Mouse (Mus musculus) spleen, postnatal 10 days (tissue): ENCODE data around the gene Dusp12.

Source experiments
- DNase-seq, 2 experiments: peaks; one replicate each; pipeline ENCODE4 v3.0.0; 2021 to 2022; ENCODE audit warnings: low spot score in 2 of 2

Gene Dusp12

DNA sequence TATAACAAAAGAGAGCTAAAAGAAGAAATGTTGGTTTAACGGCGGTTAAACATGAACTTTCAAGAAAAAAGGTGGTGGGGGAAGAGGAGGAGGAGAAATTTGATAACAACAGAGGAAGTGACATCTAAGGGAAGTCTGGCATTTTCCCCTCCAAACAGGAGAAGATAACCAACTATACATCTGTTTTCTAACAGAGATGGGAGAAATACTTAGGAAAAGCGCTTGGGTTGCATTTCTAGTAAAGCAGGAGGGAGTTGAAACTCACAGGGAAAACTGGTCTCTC is 23.0 kb downstream of the Dusp12 start:
- no peak for DNase-seq

DNA sequence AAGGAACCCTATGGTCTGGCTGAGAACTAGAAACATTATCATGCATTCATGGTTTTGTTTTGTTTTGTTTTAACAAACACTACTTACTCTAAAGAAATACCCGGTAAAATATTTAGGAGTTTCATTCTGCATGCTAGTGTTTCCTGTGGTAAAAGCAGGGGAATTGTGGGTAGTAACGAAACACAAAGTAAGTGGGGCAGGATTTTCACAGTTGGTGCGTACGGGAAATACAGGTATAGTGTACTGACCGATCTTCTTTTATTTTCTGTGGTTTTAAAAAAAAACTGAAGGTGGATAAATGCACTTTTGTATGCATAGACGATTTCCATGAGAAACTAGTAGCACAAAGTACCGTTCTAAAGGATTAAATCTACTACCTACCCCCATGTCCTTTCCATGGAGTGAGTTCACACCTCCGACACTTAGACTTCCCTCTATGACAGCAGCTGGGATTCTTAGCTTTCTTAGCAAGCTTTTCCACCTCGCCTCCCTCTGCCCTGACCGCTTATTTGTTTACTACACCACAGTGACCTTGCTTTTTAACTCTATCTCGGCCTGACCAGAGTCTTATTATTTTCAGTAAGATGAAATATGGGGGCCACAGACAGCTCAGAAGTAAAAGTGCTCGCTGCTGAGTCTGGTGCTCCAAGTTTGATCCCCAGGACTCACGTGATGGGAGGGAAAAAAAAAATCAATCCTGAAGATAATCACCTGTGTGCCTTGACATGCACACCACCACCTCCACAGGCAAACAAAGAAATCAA is 23.5 kb downstream of the Dusp12 start:
- DNase-seq: no peak

DNA sequence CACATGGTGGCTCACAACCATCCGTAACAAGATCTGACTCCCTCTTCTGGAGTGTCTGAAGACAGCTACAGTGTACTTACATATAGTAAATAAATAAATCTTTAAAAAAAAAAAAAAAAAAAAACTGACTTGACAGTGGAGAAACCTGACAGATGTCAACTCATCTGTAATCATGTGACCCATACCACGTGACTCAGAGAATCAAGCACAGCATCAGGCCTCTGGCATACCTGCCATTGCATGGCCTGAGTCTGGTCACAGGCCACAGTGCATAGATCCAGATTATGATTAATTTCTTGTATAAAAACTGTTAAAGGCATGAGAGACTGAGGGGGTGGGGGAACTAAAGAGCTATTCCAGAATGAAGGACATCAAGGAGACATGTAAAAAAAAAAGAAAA is 26.5 kb downstream of the Dusp12 start:
- no peak for DNase-seq

DNA sequence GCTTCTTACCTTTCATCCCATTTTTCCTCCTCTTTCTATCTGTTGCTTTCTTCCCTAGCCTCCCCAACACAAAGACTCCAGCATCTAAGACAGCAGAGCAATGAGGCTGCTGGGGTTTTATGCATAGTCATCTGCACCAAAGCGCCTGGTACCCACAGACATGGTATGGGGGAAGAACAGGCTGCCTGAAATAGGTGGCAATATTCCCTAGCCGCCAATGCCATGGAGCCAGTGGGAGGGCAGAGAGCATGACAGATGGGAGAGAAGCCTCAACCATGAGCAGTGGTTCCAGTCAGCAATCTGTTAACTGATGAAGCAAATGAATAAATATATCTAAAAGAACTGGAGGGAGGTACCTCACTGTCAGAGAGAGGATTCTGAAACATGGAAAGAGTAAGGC is 28.0 kb downstream of the Dusp12 start:
- DNase-seq: no peak

DNA sequence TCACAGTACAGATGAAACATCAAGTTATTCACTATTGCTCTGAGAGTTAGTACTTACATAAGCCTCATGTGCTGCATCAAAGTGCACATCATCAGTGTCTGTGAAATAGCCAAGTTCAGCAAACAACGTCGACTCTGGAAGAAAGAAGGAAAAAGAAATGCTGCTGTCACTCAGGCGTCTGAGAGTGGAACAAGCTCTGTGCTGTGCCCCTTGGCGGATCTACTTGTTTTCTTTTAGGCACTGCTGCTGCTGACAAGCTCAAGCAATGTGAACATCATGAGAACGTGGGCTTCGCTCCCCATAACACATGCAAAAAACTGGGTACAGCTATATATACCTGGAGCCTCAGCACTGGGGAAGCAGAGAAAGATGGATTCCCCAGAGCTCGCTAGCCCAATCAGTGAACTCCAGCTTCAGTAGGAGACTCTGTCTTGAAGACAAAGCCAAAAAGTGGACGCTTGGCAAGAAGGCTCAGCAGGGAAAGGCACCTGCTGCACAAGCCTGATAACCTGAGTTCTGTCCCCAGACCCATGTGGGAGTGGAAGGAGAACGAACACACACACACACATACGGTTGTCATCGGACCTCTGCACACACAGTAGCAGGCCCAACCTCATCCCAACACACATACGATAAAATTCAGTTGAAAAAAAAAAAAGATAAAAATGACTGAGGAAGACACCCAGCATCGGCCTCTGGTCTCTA is 30.1 kb downstream of the Dusp12 start:
- DNase-seq: no peak

DNA sequence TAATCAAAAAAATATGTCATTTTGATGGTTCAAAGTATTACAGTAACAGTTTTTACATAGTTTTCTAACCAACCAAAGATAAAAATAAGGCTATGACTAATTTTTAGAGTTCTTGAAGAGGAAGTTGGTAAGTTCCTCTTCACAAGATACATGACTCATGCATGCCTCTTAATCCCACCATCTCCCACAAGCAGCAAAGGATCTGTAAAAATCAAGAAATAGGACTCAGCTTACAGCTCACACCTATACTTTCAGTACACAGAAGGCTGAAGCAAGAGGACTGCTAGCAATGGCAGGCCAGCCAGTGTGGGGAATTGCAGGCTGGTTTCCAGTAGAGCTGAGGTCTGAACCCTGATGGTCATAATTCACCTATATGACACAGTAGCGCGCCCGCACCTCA is 31.7 kb downstream of the Dusp12 start:
- DNase-seq: no peak

DNA sequence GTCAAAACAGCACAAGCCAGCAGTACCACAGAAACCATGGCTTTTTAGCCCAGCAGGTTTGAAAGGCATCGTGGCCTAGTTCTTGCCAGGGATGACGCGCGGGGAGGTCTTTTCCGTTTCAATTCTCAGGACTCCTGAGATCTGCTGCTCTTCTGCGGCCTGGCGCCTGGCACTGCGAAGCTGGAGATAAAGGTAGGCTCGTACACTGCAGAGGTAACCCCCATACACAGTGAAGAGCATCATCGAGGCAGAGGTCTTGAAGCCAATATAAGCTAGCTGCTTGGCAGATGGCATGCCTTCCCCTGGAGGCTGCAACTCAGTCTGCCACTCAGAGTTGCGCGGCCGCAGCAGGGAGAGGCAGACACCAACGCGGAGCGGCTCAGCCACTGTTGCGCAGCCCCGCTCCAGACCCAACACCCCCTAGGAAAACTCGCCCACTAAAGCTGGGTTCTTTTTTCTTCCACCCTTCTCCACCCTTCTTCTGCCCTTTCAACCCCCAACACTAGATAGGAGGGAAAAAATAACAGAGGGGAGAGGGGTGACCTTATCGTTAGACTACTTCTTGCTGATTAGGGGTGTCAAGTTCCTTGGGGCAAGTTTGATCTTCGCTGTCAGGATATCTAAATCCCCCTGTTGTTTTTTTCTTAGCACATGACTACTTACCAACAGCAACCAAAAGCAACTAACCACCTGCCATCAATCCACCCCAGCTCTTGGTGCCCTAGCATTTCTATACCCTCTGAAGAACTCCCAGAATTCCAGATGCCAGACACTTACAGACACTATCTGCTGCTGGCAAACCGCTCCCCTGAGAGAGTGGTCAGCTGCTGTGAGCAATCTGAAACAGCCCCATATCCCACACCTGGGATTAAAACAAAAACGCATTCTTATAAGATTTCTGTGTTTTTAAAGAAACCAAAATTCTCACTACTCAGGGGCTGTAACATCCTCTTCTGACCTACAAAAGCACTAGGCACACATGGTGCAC is 34.4 kb downstream of the Dusp12 start:
- no peak for DNase-seq

DNA sequence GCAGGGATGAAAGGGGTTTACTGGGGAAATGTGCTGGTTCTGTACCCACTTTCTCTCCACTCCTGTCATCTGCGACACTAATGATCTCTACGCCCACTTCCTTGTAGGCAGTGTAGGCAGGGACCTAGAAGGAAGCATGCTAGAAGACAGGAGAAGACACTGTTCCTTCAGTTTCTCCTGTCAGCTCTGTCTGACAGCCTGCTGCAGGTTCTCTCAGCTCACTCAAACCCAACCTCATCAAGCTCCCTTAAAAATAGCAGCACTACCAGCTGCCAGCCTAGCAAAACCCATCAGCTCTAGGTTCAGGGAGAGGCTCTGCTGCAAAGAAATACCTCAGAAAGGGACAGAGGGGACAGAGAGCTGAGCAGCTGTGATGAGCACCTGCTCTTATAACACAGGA is 35.3 kb downstream of the Dusp12 start:
- DNase-seq: no peak

DNA sequence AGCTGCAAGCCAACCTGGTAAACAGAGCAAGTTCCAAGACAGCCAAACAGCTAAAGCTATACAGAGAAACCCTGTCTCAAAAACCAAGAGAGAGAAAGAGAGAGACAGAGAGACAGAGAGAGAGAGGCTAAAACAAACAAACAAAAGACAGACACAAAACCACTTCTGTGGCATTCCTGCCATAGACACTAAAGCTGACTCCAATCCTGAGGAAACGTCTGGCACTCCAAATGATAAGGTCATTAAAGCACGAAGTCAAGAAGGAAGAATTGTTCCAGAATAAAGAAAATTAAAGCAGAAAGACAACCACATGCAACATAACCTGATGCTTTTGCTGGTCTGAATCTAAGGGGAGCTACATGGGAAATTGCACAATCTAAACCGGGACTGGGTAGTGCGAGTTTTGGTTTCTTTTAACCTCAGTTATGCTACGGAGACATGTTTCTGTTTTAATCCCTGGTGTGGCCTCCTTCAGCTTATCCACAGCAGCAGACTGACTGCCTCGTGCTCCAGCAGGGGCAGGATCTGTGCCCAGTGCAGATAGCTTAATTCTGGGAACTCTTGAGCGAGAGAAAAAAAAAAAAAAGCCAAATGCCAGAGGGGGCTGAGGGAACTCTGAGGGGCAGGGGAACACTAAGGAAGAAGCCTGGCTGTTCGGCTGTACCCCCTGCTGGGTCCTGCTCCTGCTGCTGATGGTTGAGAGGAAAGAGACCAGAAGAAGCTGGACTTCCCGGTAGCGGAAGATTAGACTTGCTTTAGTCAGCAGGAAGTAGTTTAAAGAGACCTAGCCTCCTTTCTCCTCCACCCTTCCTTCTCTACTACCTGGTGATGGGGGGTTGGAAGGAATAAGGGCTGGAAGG is 39.7 kb downstream of the Dusp12 start:
- peak in 1 of 2 experiments; percentile 30 for DNase-seq

DNA sequence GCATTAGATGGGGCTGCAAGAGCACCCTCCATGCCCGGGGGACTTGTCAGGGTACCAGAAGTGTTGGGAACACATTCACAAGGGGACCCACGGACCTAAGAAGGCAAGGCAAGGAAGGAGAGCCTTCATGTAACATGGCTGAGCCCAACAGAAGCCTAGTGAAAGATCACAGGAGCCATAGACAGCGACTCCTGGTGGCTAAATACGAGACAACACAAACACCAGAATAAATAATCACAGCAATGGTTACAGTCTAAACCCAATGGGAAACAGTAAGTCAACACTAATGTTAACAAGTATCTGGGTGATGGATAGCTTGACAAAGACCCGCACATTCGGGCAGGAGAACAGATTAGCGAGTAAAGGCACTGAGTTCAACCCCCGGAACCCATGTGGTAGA is 41.0 kb downstream of the Dusp12 start:
- peak in 1 of 2 experiments; percentile 40 for DNase-seq

DNA sequence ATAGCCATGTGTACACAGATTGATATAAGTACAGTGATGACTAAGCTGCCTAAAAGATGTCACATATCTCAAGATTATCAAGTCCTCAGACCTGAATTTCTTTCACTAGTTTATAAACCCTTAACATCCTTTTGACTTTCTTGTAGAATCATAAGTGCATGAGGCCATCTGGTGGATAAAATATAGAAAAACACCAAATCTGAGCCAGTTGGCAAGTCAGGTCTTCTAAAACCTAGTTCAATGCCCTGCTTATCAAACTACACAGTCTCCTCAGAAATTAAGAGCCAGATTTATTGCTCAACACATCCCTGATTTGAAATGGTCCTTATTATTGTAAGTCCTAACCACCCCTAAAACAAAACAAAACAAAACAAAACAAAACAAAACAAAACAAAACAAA is 45.7 kb downstream of the Dusp12 start:
- DNase-seq: no peak

DNA sequence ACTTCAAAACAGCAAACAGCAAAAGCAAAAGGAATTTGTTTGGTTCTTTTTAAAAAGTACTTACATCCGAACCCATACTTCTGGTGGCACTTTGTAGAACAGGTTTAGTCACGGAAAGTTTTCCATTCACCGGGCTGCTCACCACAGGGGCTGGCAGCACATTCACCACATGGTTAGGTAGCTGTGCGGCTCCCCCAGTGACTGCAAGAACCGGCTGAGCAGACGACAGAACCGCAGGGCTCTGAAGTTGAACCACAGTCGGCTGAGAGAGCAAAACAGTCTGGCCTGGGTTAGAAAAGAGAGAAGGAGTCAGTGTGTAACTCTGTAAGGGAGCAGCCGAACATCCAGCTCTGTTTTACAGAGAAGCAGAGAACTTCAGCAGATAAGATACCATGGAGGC is 50.6 kb downstream of the Dusp12 start:
- DNase-seq: no peak

DNA sequence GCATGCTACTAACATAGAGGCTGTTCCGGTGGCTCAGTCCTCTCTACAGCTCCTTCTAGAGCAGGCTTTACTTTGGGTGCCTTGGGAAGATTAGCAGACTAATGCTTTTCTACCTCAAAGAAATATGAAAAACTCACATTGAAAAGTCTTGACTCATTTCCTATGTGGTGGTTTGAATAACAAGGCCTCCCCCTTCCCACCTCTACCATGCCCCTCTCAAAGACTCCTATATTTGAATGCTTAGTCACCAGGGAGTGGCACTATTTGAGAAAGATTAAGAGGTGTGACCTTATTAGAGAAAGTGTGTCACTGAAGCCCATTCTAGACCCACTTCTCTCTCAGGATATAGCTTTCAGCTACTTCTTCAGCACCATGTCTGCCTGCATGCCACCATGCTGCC is 55.6 kb downstream of the Dusp12 start:
- no peak for DNase-seq

DNA sequence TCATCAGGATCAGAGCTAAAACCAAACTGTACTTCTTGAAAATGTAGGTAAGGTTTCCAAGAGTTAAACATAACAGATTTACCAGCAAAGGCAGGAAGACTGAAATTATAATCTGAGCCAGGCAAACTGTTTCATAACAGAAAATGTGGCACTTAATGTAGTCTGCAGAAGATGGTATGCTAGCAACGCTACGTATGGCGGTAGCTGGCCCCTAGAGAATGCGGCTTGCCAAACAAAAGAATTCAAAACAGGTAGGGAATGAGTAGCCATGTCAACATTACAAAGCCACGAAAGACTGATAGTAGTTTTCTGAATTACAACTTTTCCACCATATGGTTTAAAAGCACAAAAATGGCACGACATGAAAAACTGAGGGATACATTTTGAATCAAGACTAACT is 56.0 kb downstream of the Dusp12 start:
- DNase-seq: no peak
